Mouse (Mus musculus) lung, embryonic 14.5 days (tissue): ENCODE results near the gene Eif2d. TPM values are rescaled to one million over a fixed set of nuclear protein-coding genes. Genes with fewer than 3 reads are reported as not detected.

ENCODE experiments used
- ATAC-seq: fragments of 200-750 bp; cut with Nextera tagmentation; 2 replicates; pipeline ENCODE4 v1.8.0; 2017; ENCODE audit warnings: mild to moderate bottlenecking, moderate TSS enrichment, moderate library complexity; ENCODE audit not compliant: insufficient read depth
- DNase-seq: peaks from one replicate; pipeline ENCODE4 v3.0.0-alpha.2; 2015
- H3K27ac ChIP-seq: fragments of 300-500 bp; sonication (generic); 2 replicates; pipeline ENCODE4 v1.5.1; 2014; ENCODE audit warnings: low read depth, mild to moderate bottlenecking, moderate library complexity
- H3K27me3 ChIP-seq: fragments of 300-500 bp; sonication (generic); 2 replicates; pipeline ENCODE4 v1.6.1; 2014; ENCODE audit warnings: low read length, control low read depth; ENCODE audit not compliant: insufficient read depth
- H3K36me3 ChIP-seq: fragments of 300-500 bp; sonication (generic); 2 replicates; pipeline ENCODE4 v1.6.1; 2014; ENCODE audit warnings: control low read depth; ENCODE audit not compliant: insufficient read depth
- H3K4me1 ChIP-seq: fragments of 300-500 bp; sonication (generic); 2 replicates; pipeline ENCODE4 v1.6.1; 2014; ENCODE audit warnings: antibody characterized with exemption, control low read depth; ENCODE audit not compliant: insufficient read depth
- H3K4me2 ChIP-seq: fragments of 300-500 bp; sonication (generic); 2 replicates; pipeline ENCODE4 v1.6.1; 2014; ENCODE audit warnings: mild to moderate bottlenecking
- H3K4me3 ChIP-seq: fragments of 300-500 bp; sonication (generic); 2 replicates; pipeline ENCODE4 v1.5.1; 2014; ENCODE audit warnings: low read depth, low read length
- H3K9ac ChIP-seq: fragments of 300-500 bp; sonication (generic); 2 replicates; pipeline ENCODE4 v1.6.1; 2014
- H3K9me3 ChIP-seq: fragments of 300-500 bp; sonication (generic); 2 replicates; pipeline ENCODE4 v1.6.1; 2016; ENCODE audit warnings: low read depth, low read length, control low read depth
- CTCF ChIP-seq: IDR thresholded peaks from 2 replicates; pipeline ENCODE4 v1.5.1; 2016; ENCODE audit warnings: antibody characterized with exemption, low read depth
- WGBS: fragments of 180-500 bp; shearing (Covaris S2); extraction: QIAGEN DNeasy Blood & Tissue Kit; methylation state at CpG from one replicate; pipeline ENCODE4 v1.1.7; 2014; 5-methylcytosine and 5-hydroxymethylcytosine counted together
- polyA plus RNA-seq: library from polyadenylated mRNA; unstranded; fragments of >200 nt; fragmentation: Nextera tagmentation; extraction: Ambion mirVana; gene quantifications from 2 replicates; pipeline ENCODE4 v1.2.1, GENCODE M21; 2014

Gene Eif2d
- polyA plus RNA-seq, 1 experiment from 2014 or later: 58.0 TPM

DNA sequence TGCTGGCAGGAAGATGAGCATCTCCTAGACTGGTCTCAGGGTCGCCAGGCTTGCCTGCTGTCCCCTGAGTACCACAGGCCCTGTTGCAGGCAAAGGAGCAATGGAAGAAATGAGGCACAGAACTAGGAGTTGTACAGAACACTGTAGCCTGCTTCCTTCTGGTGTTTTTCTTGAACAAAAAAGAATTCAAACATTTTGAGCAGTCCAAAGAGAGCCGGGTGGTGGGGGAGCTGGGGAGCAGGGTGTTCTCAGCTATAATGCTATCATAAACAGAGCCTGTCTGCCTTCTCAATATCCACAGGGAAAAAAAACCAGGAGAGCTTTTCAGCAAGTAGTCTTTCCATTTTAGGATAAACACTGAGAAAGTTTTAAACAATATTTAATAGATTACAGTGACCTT, 43.1 kb downstream of the Eif2d start:
- WGBS: 42% methylated on average over 2 of the region's 2 CpGs
- Histone ChIP-seq H3K27me3 (no peaks in the 10 kb centered on the region), H3K4me2 (no peak overlapping the region), H3K9ac (no peak overlapping the region), H3K36me3 (no peaks in the 10 kb centered on the region), H3K9me3 (no peaks in the 10 kb centered on the region), H3K27ac (no peak overlapping the region), H3K4me3 (no peak overlapping the region), H3K4me1 (peaks cover 10% of the 10 kb centered on the region; the same call in 1 of the 2 replicates)
- ATAC-seq: no peak
- DNase-seq: no peak
- no peak for TF ChIP-seq CTCF

DNA sequence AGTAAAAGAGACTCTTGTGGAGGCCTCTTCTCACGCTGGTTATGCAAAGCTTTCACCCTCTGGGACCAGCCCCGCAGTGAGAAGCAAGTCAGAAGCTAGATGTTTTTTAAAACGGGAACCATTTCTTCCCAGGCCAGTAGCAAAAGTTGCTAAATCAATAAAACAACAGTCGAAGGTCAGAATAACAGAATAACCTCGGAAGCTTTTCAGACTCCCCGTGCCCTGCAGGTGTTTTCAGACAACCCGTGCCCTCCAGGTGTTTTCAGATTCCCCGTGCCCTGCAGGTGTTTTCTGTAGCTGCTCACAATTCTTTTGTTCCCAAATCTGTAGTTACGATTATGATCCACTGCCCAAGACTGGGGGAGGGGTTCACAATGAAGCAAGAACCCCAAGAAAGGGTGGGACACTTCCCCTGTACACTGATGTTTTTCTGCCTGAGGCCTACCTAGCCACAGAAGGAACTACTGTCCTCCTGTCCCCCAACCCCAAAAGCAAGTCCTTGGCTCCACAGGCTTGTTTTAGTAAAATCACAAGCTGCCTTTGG, 45.5 kb downstream of the Eif2d start:
- Histone ChIP-seq H3K36me3 (no peaks in the 10 kb centered on the region), H3K9ac (no peak overlapping the region), H3K4me3 (no peak overlapping the region), H3K4me2 (no peak overlapping the region), H3K27me3 (no peaks in the 10 kb centered on the region), H3K4me1 (peaks cover 10% of the 10 kb centered on the region; the same call in 1 of the 2 replicates), H3K9me3 (no peaks in the 10 kb centered on the region), H3K27ac (no peak overlapping the region)
- TF ChIP-seq CTCF: no peak
- DNase-seq: no peak
- ATAC-seq: no peak
- 72% methylated on average over 9 of the region's 9 CpGs for WGBS

DNA sequence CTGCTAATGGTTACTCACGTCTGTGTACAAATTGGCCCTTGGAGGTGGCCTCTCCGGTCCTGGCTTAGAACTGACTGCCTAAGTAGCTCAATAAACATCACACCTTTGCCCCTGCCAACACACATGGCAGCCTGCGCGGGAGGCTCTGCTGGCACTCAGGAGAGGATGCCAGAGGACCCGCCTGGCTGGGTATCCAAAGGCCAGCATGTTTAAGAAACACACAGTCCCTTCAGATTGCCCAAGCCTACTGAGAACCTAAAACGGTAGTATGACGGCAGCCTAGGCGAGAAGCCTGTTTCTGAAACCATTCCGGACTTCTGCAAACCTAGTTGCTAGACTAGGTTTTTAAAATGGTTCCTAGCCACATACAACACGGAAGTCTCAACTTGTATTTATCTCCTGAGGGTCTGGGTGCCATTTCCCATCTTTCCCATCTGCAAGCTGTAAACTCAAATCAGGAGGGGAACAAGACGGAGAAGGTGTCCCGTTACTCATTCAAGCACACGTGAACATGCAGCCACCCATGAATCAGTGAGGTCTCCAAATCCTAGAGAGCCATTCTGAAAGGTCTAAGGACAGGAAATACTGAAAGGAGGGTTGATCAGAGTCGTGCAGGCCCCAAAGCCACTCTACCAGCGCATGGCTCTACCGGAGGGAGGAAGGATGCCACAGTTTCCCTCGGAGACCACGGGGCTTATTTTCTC, 46.3 kb downstream of the Eif2d start:
- H3K4me1 ChIP-seq: peaks cover 10% of the 10 kb centered on the region; the same call in 1 of the 2 replicates
- no peak overlapping the region for H3K4me3 ChIP-seq
- DNase-seq (no peak), ATAC-seq (no peak)
- no peak for TF ChIP-seq CTCF
- no peak overlapping the region for H3K9ac ChIP-seq
- H3K36me3 ChIP-seq: no peaks in the 10 kb centered on the region
- no peak overlapping the region for H3K4me2 ChIP-seq
- H3K27ac ChIP-seq: no peak overlapping the region
- 72% methylated on average over 18 of the region's 18 CpGs for WGBS
- H3K27me3 ChIP-seq: no peaks in the 10 kb centered on the region
- H3K9me3 ChIP-seq: no peaks in the 10 kb centered on the region

DNA sequence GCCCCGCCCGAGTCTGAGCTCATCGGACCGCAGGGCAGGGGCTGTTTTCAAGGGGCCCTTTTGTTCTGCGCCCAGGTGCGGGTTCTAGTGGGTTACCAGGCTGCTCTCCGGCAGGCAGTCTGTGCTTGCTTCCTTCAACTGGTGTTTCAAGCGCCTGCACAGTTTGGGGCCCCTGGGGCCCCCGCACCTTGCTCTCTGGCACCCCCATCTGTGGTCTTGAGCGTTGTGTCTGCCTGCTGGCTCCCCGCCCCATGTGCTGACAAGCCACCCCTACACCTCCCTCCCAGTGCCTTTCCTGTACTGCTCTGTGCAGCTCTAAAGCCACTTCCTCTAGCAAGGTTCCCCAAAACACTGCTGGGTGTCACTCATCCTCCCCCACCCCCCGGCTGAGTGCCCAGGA, 47.0 kb downstream of the Eif2d start:
- peaks cover 10% of the 10 kb centered on the region; the same call in 1 of the 2 replicates for H3K4me1 ChIP-seq
- no peak overlapping the region for H3K4me2 ChIP-seq
- TF ChIP-seq CTCF: 0 out of 2 replicates have a peak, but pooled peaks have one; percentile 7
- no peak overlapping the region for H3K4me3 ChIP-seq
- ATAC-seq (peak; percentile 57; the same call in 1 of the 2 replicates), DNase-seq (peak; percentile 26)
- H3K36me3 ChIP-seq: no peaks in the 10 kb centered on the region
- H3K27me3 ChIP-seq: no peaks in the 10 kb centered on the region
- no peak overlapping the region for H3K27ac ChIP-seq
- WGBS: 49% methylated on average over 12 of the region's 12 CpGs
- no peaks in the 10 kb centered on the region for H3K9me3 ChIP-seq
- no peak overlapping the region for H3K9ac ChIP-seq

DNA sequence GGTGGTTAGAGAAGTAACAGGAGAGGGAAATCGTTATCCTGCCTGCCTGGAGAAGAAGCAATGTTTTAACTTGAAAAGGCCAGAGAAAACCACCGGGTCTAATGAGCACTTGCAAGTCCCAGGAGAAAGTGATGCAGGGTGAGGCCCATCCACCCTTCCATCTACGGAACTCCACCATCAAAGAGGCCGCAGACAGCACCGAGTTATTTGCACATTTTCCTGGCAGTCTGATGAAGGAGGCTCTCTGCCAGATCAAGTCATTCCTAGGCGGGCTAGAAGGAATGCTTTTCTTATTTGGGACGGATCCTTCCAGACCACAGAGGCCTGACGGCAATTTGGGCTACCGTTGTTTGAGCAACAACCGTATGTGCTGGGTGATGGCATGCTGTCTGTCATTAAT, 47.6 kb downstream of the Eif2d start:
- WGBS: 31% methylated on average over 10 of the region's 10 CpGs
- DNase-seq (peak; percentile 55), ATAC-seq (peak; percentile 10; the same call in 1 of the 2 replicates)
- Histone ChIP-seq H3K27ac (no peak overlapping the region), H3K4me2 (no peak overlapping the region), H3K9ac (no peak overlapping the region), H3K36me3 (no peaks in the 10 kb centered on the region), H3K27me3 (no peaks in the 10 kb centered on the region), H3K4me1 (peaks cover 10% of the 10 kb centered on the region; the same call in 1 of the 2 replicates), H3K9me3 (no peaks in the 10 kb centered on the region), H3K4me3 (no peak overlapping the region)
- TF ChIP-seq CTCF: no peak

DNA sequence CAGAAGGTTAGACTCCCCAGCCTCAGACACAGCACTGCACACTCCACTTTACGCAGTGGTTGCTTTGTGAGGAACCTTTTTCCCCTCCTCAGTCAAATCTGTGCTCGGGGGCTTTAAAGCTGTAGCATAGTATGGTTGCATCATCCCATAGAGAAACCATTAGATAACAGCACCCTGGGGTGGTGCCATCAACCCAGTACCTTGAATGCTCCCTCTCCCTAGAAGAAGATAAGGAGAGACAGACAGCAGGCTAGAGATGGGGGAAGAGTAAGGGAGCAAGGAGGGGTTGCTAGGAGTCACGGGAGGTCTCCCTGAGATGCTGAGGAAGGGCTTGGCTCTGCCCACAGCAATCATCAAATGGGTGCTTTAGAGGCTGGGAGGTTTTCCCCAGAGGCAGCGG, 48.4 kb downstream of the Eif2d start:
- no peak for DNase-seq
- Histone ChIP-seq H3K4me3 (no peak overlapping the region), H3K9ac (no peak overlapping the region), H3K9me3 (no peaks in the 10 kb centered on the region), H3K4me1 (peaks cover 10% of the 10 kb centered on the region; the same call in 1 of the 2 replicates), H3K27ac (no peak overlapping the region), H3K27me3 (no peaks in the 10 kb centered on the region), H3K4me2 (no peak overlapping the region), H3K36me3 (no peaks in the 10 kb centered on the region)
- no peak for ATAC-seq
- WGBS: 71% methylated on average over 4 of the region's 4 CpGs
- TF ChIP-seq CTCF: no peak

DNA sequence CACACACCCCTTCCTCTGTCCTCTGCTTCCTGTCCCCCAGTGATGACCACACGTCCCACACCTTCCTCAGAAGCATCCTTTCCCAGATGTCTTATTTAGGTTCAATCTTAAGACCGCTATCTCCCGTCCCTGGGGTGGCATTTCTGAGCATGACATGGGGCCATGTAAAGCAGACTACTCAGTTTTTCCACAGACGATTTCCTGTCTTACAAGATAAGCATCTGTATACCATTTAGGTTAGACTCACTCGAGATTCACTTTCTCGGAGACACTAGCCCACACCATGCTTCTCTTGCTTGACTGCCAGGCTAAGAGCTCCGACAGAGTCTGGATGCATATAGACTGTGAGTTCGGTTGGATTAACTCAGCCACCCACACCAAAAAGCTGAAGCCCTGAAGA, 51.5 kb downstream of the Eif2d start:
- H3K9me3 ChIP-seq: no peaks in the 10 kb centered on the region
- no peak overlapping the region for H3K4me3 ChIP-seq
- no peak overlapping the region for H3K4me2 ChIP-seq
- peaks cover 10% of the 10 kb centered on the region; the same call in 1 of the 2 replicates for H3K4me1 ChIP-seq
- TF ChIP-seq CTCF: no peak
- H3K27ac ChIP-seq: no peak overlapping the region
- no peaks in the 10 kb centered on the region for H3K27me3 ChIP-seq
- DNase-seq (no peak), ATAC-seq (no peak)
- WGBS: 63% methylated on average over 8 of the region's 8 CpGs
- H3K36me3 ChIP-seq: no peaks in the 10 kb centered on the region
- H3K9ac ChIP-seq: no peak overlapping the region
